Mouse (Mus musculus) forebrain, embryonic 15.5 days (tissue): ENCODE measurements around the gene 4930518I15Rik. TPM values are rescaled to one million over a fixed set of nuclear protein-coding genes. Genes with fewer than 3 reads are reported as not detected.
"Not testable (repeated sequence)": the region's sequence is repeated elsewhere in the genome, so short reads cannot be mapped to it uniquely, and the experiment has no call there.

Experiments
- ATAC-seq: fragments of 200-750 bp; cut with Nextera tagmentation; replicated peaks from 2 replicates; pipeline ENCODE4 v1.8.0; 2017; ENCODE audit warnings: mild to moderate bottlenecking, moderate TSS enrichment, moderate library complexity
- H3K27ac ChIP-seq: fragments of 300-500 bp; sonication (generic); replicated peaks from 2 replicates; pipeline ENCODE4 v1.5.1; 2015; ENCODE audit warnings: mild to moderate bottlenecking, inconsistent platforms
- H3K27me3 ChIP-seq: fragments of 300-500 bp; sonication (generic); 2 replicates; pipeline ENCODE4 v1.6.1; 2015; ENCODE audit warnings: inconsistent platforms
- H3K36me3 ChIP-seq: fragments of 300-500 bp; sonication (generic); 2 replicates; pipeline ENCODE4 v1.6.1; 2015; ENCODE audit warnings: mild to moderate bottlenecking, inconsistent platforms
- H3K4me1 ChIP-seq: fragments of 300-500 bp; sonication (generic); 2 replicates; pipeline ENCODE4 v1.6.1; 2015; ENCODE audit warnings: inconsistent platforms
- H3K4me2 ChIP-seq: fragments of 300-500 bp; sonication (generic); replicated peaks from 2 replicates; pipeline ENCODE4 v1.6.1; 2015; ENCODE audit warnings: mild to moderate bottlenecking, inconsistent platforms
- H3K4me3 ChIP-seq: fragments of 300-500 bp; sonication (generic); 2 replicates; pipeline ENCODE4 v1.5.1; 2015; ENCODE audit warnings: mild to moderate bottlenecking, inconsistent platforms
- H3K9ac ChIP-seq: fragments of 300-500 bp; sonication (generic); replicated peaks from 2 replicates; pipeline ENCODE4 v1.6.1; 2015; ENCODE audit warnings: mild to moderate bottlenecking, inconsistent platforms
- H3K9me3 ChIP-seq: fragments of 300-500 bp; sonication (generic); 2 replicates; pipeline ENCODE4 v1.6.1; 2016; ENCODE audit warnings: inconsistent platforms
- WGBS: fragments of 180-500 bp; shearing (Covaris S2); methylation state at CpG from one replicate; pipeline ENCODE4 v1.1.7; 2015; ENCODE audit warnings: mixed read lengths; 5-methylcytosine and 5-hydroxymethylcytosine counted together
- polyA plus RNA-seq: library from polyadenylated mRNA; unstranded; fragments of >200 nt; fragmentation: Nextera tagmentation; extraction: Ambion mirVana; gene quantifications from 2 replicates; pipeline ENCODE4 v1.2.1, GENCODE M21; 2015

4930518I15Rik gene
- polyA plus RNA-seq, 1 experiment from 2014 or later: 11.2 TPM

DNA sequence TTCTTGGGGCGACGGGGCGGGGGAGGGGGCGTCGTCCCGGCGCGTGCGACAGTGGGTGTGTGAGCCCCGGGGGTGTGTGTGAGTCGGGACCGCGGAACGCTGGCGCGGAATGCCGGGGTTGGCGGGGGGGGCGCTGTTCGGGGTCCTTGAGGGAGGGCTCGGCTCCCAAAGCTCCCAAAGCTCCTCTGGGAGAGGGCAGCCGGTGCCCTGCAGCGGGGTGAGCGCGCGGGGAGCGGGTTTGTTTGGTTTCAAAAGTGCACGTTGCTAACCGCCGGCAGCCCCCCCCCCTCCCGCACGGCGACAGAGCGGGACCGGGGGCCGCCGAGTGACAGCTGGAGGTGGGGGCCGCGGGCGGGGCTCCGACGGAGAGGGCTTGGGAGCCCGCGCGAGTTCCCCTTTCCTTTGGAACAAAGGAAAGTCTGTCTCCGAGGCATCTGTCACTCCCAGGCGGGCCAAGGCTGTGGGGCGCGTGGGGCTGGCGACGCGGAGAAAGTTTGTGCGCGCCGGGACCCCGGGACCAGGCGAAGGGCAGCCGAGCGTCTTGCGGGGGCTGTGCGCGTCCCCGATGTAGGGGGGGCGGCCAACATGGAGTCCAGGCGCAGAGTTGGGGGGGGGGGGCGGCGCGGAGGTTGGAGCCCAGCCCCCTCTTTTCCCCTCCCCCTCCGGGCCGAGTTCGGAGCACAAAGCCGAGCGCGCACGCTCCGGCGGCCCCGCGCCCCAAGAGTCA, 17.3 kb downstream of the 4930518I15Rik start:
- Histone ChIP-seq H3K27ac (peak overlapping the region; percentile 86), H3K4me3 (peak overlapping the region; percentile 67), H3K9me3 (no peaks in the 10 kb centered on the region), H3K4me1 (peaks cover 54% of the 10 kb centered on the region), H3K27me3 (no peaks in the 10 kb centered on the region), H3K36me3 (no peaks in the 10 kb centered on the region), H3K4me2 (peak overlapping the region; percentile 90), H3K9ac (peak overlapping the region; percentile 72)
- peak; percentile 41 for ATAC-seq
- under 1% methylated on average over 67 of the region's 79 CpGs for WGBS

DNA sequence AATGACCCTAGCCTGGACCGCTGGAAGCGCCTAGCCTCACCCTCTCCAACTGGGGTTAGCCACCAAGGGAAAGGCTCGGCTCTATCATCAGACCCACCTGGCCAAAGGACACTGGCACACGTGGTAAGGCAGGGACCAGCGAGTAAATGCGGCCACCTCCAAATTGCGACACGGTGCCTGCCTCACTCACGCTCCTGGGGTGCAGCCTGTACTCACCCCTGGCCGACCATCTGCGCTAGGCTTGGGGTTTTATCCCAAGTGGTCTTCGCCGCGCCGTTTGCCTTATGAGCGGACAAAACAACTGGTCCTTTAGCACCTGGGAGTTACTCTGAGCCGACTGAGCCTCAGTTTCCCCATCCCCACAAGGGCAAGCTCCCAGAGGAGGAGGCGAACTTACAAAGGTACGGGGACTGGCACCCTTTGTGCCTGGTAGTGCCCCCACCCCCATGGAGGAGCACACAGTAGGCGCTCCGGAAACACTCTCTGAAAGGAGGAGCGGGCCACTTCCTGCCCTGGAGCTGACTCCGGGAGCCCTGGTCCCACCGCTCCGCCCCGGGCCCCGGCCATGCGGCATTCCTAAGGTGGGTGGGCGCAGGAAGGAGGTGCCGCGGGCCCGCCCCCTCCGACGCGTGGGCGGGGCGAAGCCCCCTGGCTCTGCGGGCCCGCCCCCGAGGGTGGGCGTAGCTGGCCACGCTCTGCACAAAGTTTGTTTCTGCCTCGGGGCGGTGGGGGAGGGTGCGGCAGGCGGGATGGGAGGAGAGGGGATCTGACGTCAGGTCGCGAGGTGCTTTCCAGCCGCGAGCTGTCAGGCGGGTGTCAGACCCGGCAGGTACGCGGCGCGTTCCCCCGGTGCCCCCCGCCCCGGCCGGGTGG, 18.2 kb downstream of the 4930518I15Rik start, which contains the start of gene Tgif2:
Gene Tgif2 (plus strand): TSS at position 689 of the 873 bp plus-strand sequence.
- peak within 1 kb of the TSS; percentile 86 for H3K27ac ChIP-seq
- H3K36me3 ChIP-seq: no peaks in the 10 kb centered on the region
- peak; percentile 71 for ATAC-seq
- peak within 1 kb of the TSS; percentile 67 for H3K4me3 ChIP-seq
- 2% methylated on average over 57 of the region's 61 CpGs for WGBS
- no peaks in the 10 kb centered on the region for H3K27me3 ChIP-seq
- H3K4me2 ChIP-seq: peak within 1 kb of the TSS; percentile 90
- H3K9me3 ChIP-seq: no peaks in the 10 kb centered on the region
- peaks cover 45% of the 10 kb centered on the region for H3K4me1 ChIP-seq
- peak within 1 kb of the TSS; percentile 72 for H3K9ac ChIP-seq

DNA sequence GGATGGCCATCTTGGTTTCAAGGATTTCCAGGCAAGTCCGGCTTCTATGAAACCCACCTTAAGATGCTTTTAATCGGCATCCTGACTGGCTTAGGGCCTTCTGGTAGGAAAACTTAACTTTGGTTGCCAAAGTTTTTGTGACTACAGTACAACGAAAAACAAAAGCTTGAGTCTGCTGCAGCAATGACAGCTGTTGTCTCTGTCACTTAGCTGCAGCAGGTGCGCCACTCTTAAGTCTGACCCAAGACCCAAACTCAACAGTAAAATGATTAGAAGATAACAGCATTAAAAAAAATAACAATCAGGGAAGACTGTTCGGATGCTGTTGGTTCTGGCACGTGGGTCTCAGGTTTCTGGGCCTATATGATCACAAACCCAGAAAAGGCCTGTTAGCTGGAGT, 18.9 kb downstream of the 4930518I15Rik start:
- Histone ChIP-seq H3K27ac (peak overlapping the region; percentile 46; the same call in 1 of the 2 replicates), H3K4me3 (peak overlapping the region; percentile 67; the same call in 1 of the 2 replicates), H3K9ac (no peak overlapping the region; the same call in 1 of the 2 replicates), H3K4me1 (peaks cover 40% of the 10 kb centered on the region), H3K9me3 (no peaks in the 10 kb centered on the region), H3K36me3 (no peaks in the 10 kb centered on the region), H3K4me2 (no peak overlapping the region; the same call in 1 of the 2 replicates), H3K27me3 (no peaks in the 10 kb centered on the region)
- no peak for ATAC-seq
- WGBS: 58% methylated on average over 6 of the region's 6 CpGs

DNA sequence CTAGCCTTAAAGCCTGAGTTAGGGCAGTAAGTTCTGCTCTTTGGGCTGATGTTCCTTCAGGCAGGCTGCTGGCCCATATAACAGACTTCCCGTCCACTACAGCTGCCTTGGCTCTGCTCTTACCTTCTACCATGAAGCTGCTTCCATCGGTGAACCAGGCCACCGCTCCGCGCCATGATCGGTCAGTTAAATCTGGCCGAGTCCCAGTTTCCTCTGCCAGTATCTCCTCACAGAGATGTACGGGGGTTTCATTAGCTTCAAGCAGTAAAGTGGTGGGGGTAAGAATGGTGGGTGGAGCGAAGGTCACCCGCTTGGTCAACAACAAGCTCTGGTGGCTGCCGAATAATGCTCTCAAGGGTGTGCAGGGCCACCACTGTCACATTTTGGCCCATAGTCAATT, 23.4 kb downstream of the 4930518I15Rik start:
- Histone ChIP-seq H3K4me1 (peaks cover under 1% of the 10 kb centered on the region), H3K27ac (no peak overlapping the region), H3K36me3 (no peaks in the 10 kb centered on the region; the same call in 1 of the 2 replicates), H3K9ac (no peak overlapping the region), H3K4me3 (no peak overlapping the region), H3K9me3 (no peaks in the 10 kb centered on the region), H3K27me3 (no peaks in the 10 kb centered on the region), H3K4me2 (no peak overlapping the region)
- 97% methylated on average over 11 of the region's 11 CpGs for WGBS
- ATAC-seq: no peak

DNA sequence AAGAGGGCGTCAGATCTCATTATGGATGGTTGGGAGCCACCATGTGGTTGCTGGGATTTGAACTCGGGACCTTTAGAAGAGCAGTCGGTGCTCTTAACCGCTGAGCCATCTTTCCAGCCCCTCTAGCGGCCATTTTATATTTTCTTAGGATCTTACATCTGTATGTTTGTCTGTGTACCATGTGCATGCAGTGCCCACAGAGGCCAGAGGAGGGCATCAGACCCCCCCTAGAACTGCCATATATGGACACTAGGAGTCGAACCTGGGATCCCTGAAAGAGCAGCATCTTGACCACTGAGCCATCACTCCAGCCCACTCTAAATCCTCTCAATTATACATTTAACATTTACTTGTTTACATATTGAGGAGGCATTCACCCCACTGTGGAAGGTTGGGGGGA, 32.6 kb downstream of the 4930518I15Rik start:
- H3K9ac ChIP-seq, H3K36me3 ChIP-seq, H3K27ac ChIP-seq, ATAC-seq, H3K9me3 ChIP-seq, H3K4me1 ChIP-seq, H3K4me3 ChIP-seq, H3K27me3 ChIP-seq, H3K4me2 ChIP-seq: not testable (repeated sequence)
- WGBS: 87% methylated on average over 6 of the region's 6 CpGs

DNA sequence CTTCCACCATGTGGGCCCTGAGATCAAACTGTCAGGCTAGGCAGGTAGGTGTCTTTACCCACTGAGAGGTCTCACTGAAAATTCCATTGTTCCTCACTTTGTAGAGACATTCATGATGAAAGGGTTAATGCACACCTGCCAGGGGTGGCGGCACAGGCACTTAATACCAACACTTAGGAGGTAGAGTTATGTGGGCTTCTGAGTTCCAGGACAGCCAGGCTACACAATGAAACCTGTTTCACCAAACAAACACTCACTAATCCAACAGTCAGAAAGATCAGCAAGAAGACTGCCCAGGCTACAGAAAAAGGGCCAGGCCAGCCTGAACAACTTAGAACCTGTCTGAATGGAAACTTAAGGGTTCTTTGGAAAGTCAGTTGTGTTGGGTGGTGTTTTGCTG, 41.6 kb downstream of the 4930518I15Rik start:
- no peak overlapping the region for H3K4me3 ChIP-seq
- no peaks in the 10 kb centered on the region for H3K27me3 ChIP-seq
- H3K9ac ChIP-seq: no peak overlapping the region
- H3K4me1 ChIP-seq: no peaks in the 10 kb centered on the region
- no peak overlapping the region for H3K27ac ChIP-seq
- 64% methylated on average over 1 of the region's 1 CpGs for WGBS
- H3K36me3 ChIP-seq: no peaks in the 10 kb centered on the region
- no peak for ATAC-seq
- no peaks in the 10 kb centered on the region for H3K9me3 ChIP-seq
- H3K4me2 ChIP-seq: no peak overlapping the region

DNA sequence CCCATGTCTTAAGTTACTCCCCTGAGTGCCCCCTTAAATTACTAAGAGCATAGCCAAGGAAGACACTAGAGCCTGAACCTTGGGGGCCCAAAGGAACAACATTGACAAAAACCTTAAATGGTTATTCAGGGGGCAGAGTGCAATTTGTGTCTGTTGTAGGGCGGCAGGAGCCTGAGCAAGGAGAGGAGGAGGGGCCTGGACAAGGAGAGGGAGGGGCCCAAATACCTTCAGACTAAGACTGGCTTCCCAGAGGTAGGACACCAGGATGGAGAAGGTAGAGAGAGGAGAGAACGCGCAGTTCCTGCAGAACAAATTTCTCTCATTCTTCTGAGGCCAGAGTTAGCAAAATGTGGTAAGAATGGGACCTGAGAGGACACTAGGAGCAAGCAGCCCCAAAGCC, 42.3 kb downstream of the 4930518I15Rik start:
- Histone ChIP-seq H3K4me1 (no peaks in the 10 kb centered on the region), H3K4me2 (no peak overlapping the region), H3K27me3 (no peaks in the 10 kb centered on the region), H3K9ac (no peak overlapping the region), H3K36me3 (no peaks in the 10 kb centered on the region), H3K4me3 (no peak overlapping the region), H3K27ac (no peak overlapping the region), H3K9me3 (no peaks in the 10 kb centered on the region)
- no peak for ATAC-seq
- 67% methylated on average over 3 of the region's 3 CpGs for WGBS

DNA sequence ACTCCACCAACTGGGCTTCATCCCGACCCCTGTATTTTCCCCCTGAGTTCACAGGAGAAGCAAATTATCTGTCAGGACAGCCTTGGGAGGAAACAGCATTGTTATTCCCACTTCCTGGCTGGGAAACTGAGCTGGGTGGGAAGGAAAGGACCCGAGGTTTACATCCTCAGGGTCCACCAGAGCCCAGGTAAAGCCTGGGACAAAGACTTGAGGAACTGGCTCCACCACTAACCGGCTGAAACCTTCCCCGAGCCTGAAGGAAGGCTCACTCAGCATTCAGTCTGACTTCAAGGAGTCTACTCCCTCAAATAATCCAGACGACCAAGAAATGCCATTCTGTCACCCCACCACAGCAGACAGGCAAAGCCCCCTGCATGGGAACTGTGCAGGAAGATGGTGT, 42.9 kb downstream of the 4930518I15Rik start:
- WGBS: 33% methylated on average over 5 of the region's 5 CpGs

DNA sequence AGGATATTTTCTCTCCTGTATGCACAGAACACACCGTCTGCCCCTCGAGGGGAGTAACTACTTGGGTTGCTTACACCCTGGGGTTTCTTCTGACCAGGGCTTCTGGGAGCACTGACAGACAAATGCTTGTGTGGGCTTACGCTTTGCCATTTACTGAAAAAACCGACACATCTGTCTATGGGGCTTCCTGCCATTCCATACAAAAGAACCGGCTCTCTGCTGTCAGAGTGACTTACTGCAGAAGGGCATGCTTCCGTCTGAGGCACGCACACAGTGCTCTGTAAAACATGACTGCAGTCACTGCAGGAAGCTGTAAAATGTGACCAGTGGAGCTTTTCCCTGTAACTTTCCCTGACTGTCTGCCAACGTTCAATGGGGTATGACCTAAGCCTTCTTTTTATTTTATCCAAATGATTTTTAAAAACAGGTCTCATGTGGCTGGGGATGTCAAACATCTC, 43.4 kb downstream of the 4930518I15Rik start:
- H3K4me3 ChIP-seq: no peak overlapping the region
- H3K4me1 ChIP-seq: 0 out of 2 replicates have a peak, but pooled peaks cover 3% of the 10 kb centered on the region
- H3K9me3 ChIP-seq: no peaks in the 10 kb centered on the region
- no peaks in the 10 kb centered on the region for H3K27me3 ChIP-seq
- no peak overlapping the region for H3K27ac ChIP-seq
- H3K9ac ChIP-seq: no peak overlapping the region
- no peak for ATAC-seq
- H3K36me3 ChIP-seq: no peaks in the 10 kb centered on the region
- H3K4me2 ChIP-seq: no peak overlapping the region
- 22% methylated on average over 8 of the region's 8 CpGs for whole genome bisulfite sequencing

More for the DNA sequence above, 42.9 kb downstream of the 4930518I15Rik start:
- H3K27ac ChIP-seq: no peak overlapping the region
- ATAC-seq: no peak
- H3K27me3 ChIP-seq: no peaks in the 10 kb centered on the region
- H3K9ac ChIP-seq: no peak overlapping the region
- H3K9me3 ChIP-seq: no peaks in the 10 kb centered on the region
- H3K4me2 ChIP-seq: no peak overlapping the region
- no peak overlapping the region for H3K4me3 ChIP-seq
- H3K36me3 ChIP-seq: no peaks in the 10 kb centered on the region
- no peaks in the 10 kb centered on the region for H3K4me1 ChIP-seq

DNA sequence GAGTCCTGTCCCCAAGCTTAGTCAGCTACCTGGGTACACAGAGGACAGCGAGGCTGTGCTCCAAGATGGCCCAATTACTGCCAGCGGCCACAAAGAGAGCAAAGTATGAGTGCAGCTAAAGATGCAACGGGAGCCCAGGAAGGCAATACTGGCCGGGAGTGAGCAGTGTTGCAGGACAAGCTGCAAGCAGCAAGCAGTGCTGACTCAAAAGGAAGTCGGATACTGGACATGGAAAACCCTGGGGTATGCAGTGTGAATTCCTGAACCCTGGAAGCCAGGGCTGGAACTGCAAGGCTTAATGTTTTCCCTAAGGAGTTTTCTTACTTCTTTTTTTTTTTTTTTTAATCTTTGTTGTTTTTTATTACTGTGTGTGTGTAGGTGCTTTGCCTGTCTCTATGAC, 46.2 kb downstream of the 4930518I15Rik start:
- 76% methylated on average over 5 of the region's 5 CpGs for WGBS
- no peak overlapping the region for H3K9ac ChIP-seq
- no peak overlapping the region for H3K27ac ChIP-seq
- no peaks in the 10 kb centered on the region for H3K9me3 ChIP-seq
- ATAC-seq: no peak
- 0 out of 2 replicates have a peak, but pooled peaks cover 3% of the 10 kb centered on the region for H3K4me1 ChIP-seq
- no peak overlapping the region for H3K4me3 ChIP-seq
- H3K4me2 ChIP-seq: no peak overlapping the region
- H3K36me3 ChIP-seq: no peaks in the 10 kb centered on the region
- no peaks in the 10 kb centered on the region for H3K27me3 ChIP-seq

DNA sequence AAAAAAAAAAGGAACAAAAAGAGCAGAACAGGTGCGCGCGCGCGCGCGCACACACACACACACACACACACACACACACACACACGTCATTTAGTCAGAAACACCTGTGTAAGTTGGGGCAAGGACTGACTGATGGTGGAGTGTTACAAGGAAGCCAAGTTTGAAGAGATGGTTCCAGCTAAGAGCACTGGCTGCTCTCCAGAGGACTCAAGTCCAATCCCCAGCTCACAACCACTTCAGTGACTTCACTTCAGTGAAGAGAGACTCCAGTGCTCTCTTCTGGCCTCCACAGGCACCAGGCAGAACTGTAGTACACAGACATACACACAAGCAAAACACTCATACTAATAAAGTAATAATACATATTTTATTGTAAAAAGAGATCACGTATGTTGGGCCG, 47.0 kb downstream of the 4930518I15Rik start:
- ATAC-seq: no peak
- Histone ChIP-seq H3K36me3 (no peaks in the 10 kb centered on the region), H3K9me3 (no peaks in the 10 kb centered on the region), H3K4me2 (no peak overlapping the region), H3K9ac (no peak overlapping the region), H3K27ac (no peak overlapping the region), H3K4me1 (0 out of 2 replicates have a peak, but pooled peaks cover 3% of the 10 kb centered on the region), H3K4me3 (no peak overlapping the region), H3K27me3 (no peaks in the 10 kb centered on the region)
- WGBS: 100% methylated on average over 10 of the region's 10 CpGs

DNA sequence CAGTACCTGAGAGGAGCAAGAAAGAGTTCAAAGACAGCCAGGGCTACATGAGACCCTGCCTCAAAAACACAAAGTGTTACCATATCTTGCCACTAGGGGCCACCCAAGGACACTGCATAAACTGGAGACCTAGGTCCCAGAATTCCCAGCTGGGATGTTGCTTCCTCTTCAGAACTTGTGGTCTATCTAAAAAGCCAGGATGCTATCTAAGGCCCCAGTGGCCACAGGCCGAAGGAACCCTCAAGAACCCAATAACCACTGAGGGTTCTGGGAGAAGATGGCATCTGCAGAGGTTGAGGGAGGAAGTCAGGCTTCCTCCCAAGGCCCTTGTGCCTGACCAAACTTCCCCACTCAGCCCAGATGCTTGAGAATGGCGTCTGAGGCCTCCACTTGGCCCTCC, 48.2 kb downstream of the 4930518I15Rik start:
- Histone ChIP-seq H3K4me3 (no peak overlapping the region), H3K27ac (no peak overlapping the region), H3K9me3 (no peaks in the 10 kb centered on the region), H3K9ac (no peak overlapping the region), H3K4me1 (0 out of 2 replicates have a peak, but pooled peaks cover 3% of the 10 kb centered on the region), H3K4me2 (no peak overlapping the region), H3K27me3 (no peaks in the 10 kb centered on the region), H3K36me3 (no peaks in the 10 kb centered on the region)
- WGBS: 63% methylated on average over 2 of the region's 2 CpGs
- no peak for ATAC-seq
